Mouse (Mus musculus) large intestine, adult 2 months (tissue): ENCODE data around the gene Rcan2. TPM values are rescaled to one million over a fixed set of nuclear protein-coding genes. Genes with fewer than 3 reads are reported as not detected.
A peak's percentile ranks its signal among the peaks of the same experiment; 100 is the strongest.

ENCODE experiments used
- DNase-seq: peaks from one replicate; pipeline ENCODE4 v3.0.0-alpha.2; 2012; ENCODE audit warnings: low read depth, low spot score
- WGBS: fragments of 180-500 bp; shearing (Covaris S2); methylation state at CpG from one replicate; pipeline ENCODE4 v1.1.7; 2018; 5-methylcytosine and 5-hydroxymethylcytosine counted together
- polyA plus RNA-seq: library from polyadenylated mRNA; depleted of rRNA; stranded (reverse); fragments of >200 nt; gene quantifications from 2 replicates; pipeline ENCODE4 v1.2.3, GENCODE M21; 2012; rRNA removed

Rcan2 gene
- polyA plus RNA-seq, 1 experiment: 0.72 TPM

DNA sequence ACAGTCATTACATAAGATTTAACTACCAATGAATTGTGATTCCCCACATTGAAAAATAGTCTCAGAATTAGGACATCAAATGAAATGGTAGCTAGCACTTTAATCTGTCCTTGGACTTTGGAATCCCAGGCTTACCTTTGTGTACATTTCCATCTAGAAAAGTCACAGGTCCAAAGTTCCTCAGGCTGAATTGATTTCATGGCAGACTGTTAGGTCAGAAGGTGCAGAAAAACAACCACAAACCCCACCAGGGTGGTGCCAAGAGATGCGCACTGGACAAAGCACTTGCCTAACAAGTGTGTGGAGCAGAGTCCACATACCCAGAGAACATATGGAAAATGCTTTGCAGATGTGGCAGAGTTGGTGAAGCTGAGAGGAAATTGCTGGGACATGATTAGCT, 256.0 kb downstream of the Rcan2 start:
- WGBS: 71% methylated on average over 1 of the region's 1 CpGs
- no peak for DNase-seq

DNA sequence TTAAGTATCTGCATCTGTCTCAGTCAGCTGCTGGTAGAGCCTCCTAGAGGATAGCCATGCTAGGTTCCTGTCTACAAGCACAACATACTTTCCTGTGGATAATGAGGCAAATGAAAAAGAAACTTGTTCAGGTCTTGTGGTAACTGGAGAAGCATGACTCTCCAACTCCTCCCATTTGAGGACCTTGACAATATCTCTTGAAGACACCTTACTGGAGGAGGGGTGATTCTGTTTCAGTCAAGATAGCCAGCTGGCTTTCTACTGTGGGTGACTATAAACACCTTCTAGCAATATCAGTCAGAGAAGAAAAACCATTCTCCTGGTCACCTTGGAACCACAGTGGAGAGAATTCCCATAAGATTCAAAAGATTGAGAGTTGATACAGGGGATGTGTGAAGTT, 257.0 kb downstream of the Rcan2 start:
- no peak for DNase-seq

- 89% methylated on average over 1 of the region's 1 CpGs for WGBS
- DNase-seq: no peak
Observed at GRCm38 (mm10) chr17:44060781-44061180, 259.6 kb downstream of the Rcan2 start.

- DNase-seq: no peak
- WGBS: 64% methylated on average over 5 of the region's 5 CpGs
Observed at GRCm38 (mm10) chr17:44061289-44061890, 260.2 kb downstream of the Rcan2 start.

DNA sequence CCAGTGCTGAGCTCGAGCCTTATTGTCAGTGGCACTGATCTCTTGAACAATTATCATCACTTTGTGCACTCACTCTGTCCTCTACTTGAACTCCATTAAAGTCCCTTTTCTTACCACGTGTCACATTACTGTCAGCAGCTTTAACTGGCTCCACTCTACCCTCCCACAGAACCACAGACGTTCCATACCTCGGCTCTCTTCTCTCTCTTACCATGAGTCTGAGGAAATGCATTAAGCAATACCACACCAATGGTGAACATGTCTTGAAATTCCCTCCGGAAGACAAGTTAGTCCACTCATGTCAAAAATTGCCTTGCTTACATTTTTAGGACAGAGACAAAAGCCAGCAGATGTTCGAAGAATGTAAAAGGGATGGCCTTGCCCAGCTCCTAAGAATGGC, 267.7 kb downstream of the Rcan2 start:
- 74% methylated on average over 6 of the region's 6 CpGs for WGBS

GRCm38 (mm10) chr17:44071680-44072079, 270.5 kb downstream of the Rcan2 start:
- DNase-seq: no peak

More for the DNA sequence above, 267.7 kb downstream of the Rcan2 start:
- DNase-seq: no peak

DNA sequence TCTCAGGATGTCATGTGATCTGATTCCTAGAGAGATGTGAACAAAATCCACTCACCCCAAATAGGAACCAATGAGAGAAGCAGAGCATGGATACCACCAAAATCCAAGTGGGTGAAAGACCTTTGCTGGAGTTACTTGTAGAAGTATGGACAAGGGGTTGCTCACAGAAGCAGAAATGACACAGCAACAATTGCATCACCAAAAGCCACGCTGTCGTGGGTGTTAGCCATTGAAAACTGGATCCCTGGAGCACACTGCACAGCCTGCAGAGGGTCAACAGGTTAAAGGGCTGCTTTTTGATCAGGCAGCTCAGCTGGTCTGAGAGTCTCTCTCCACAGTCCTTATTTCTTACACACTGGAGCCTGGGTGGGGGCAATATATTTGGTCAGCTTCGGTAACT, 274.4 kb downstream of the Rcan2 start:
- 70% methylated on average over 3 of the region's 3 CpGs for WGBS

DNA sequence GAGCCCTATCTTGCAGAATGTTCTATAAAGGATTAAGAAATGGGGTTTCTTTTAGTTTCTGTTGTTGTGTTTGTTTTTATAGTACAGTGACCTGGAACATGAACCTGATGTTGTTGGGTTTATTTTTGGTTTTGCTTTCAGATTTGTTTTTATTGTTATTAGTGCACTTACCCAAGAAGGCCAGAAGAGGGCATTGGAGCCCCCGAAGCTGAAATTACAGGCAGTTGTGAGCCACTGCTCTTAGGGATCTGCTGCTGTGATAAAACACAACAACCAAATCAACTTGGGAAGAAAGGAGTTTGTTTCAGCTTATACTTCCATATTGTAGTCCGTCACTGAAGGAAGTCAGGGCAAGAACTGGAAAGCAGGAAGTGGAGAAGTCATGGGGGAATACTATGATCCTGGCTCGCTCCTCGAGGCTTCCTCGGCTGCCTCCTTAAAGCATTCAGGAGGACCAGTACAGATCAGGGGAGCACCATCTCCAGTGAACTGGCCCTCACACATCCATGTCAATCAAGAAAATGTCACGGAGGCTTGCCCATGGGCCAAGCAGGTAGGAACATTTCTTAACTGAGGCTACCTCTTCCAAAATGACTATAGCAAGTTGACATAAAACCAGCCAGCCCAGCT, 275.0 kb downstream of the Rcan2 start:
- WGBS: 56% methylated on average over 6 of the region's 6 CpGs
- no peak for DNase-seq

More for the DNA sequence above, 274.4 kb downstream of the Rcan2 start:
- DNase-seq: no peak

- no peak for DNase-seq
- WGBS: 54% methylated on average over 12 of the region's 12 CpGs
Observed at GRCm38 (mm10) chr17:44077146-44077842, 276.1 kb downstream of the Rcan2 start.

- WGBS: 67% methylated on average over 2 of the region's 2 CpGs
- no peak for DNase-seq
Observed at GRCm38 (mm10) chr17:44077843-44078160, 276.7 kb downstream of the Rcan2 start.

DNA sequence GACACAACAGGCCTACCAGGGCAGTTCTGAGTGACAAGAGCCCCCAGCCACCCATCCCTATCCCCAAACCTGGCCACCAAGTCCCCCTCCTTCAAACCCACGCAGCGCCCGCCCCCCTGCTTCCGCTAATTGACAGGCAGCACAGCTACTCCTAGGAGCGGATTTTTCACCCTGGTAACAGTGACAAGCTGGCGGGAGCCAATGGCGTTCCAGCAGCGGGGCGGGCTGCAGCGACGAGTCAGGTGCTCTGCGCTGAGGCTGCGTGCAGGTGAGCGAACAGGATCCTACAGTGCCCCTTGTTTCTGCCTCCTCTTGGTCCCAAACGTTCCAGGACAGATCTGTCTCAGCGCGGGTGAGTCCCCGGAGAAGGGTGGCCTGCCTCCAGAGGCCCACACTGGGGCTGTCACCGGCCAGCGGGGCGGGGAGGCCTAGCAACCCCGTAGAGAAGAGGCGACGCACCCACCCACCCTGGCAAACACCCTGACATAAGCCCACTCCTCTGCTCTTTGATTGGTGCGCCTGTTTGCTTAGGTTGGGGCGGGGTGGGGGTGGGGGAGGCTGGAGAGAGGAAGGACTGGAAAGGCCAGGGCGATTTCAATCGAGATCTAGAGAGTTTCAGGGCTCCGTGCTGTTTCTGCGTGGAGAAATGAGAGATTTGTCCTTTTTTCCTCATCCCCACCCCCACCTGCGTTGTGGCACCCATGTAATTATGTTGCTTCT, 277.6 kb downstream of the Rcan2 start, which contains the start of gene Enpp5:
Enpp5 (plus strand) TSS at position 183 of the 720 bp plus-strand sequence.
- WGBS: under 1% methylated on average over 31 of the region's 31 CpGs
- peak; percentile 78 for DNase-seq

DNA sequence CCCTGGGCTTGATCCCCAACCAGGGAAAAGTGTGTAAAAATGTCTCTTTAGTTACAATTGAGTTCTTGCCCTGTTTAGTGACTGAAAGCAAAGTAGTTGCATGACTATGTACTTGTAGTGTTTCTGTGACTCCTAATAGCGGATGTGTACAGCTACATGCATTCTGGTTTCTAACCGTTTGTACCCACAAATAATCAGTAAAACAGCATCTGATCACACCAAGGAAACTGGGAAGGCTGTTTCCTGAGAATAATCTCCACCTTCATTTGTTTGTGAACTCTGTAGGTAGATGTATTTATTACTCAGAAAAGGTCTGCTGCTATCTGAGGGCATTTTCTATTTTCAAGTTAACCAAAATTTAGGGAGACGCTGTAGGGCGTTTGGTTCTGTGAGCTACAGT, 282.0 kb downstream of the Rcan2 start:
- DNase-seq: no peak
- WGBS: 90% methylated on average over 4 of the region's 4 CpGs

GRCm38 (mm10) chr17:44088226-44088625, 287.1 kb downstream of the Rcan2 start:
- DNase-seq: no peak
- 91% methylated on average over 3 of the region's 3 CpGs for WGBS

Other genes with a start within 250 kb of the Rcan2 start
- 9.4 and 18.8 TPM in 2 replicates for gene Pla2g7, start 233.3 kb upstream of the Rcan2 start, polyA plus RNA-seq
- gene Tdrd6, start 171.1 kb upstream of the Rcan2 start, polyA plus RNA-seq: not detected in 2 replicates
- gene Slc25a27, start 134.1 kb upstream of the Rcan2 start, polyA plus RNA-seq: 0.97 and 1.0 TPM in 2 replicates
- 2.2 and 2.6 TPM in 2 replicates for gene Cyp39a1, start 133.9 kb upstream of the Rcan2 start, polyA plus RNA-seq